Mouse (Mus musculus): Measurements from ENCODE around the gene Stra8. TPM values are rescaled to one million over a fixed set of nuclear protein-coding genes. Genes with fewer than 3 reads are reported as not detected.

Gene Stra8
- polyA plus RNA-seq, 1 experiment from 2014 or later = not detected

DNA sequence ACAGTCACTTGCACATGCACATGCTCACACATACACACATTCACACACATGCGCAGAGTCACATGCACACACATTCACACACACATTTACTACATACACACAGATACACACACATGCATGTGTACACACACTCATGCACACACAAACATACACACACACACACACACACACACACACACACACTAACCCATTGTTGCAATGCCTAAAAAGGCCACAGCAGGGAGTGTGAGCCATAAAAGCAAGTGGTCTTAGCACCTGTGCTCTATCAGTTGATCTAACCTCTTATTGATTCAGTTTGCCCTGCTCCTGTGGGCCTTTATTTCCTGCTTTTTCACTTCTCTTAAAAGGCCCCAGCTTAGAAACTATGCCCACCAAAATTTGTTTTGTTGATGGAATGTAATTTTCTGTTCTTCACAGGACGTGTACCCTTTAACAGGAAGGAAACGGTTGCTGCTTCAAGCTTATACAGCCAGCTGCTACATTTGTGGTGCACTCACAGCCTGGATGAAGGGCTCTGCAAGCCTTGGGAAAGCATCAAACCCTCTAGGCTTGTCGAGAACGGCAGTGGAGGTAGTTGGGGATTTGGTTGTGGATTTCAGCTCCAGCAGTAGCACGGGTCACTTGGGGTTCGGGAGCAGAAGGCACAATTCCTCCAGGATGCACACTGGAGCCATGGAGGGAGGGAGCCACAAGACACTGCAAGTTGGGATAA, 32.1 kb downstream of the Stra8 start:
- ATAC-seq (ENCODE audit: low FRiP score, low read depth) = no peak
- 75% methylated on average over 7 of the region's 7 CpGs for WGBS

GRCm38 (mm10) chr6:34954926-34955861, 35.2 kb downstream of the Stra8 start:
- no peaks in the 10 kb centered on the region for H3K27me3 ChIP-seq (replicated peaks)
- H3K9me3 ChIP-seq = no peaks in the 10 kb centered on the region
- H3K36me3 ChIP-seq = no peaks in the 10 kb centered on the region
- no peak overlapping the region for H3K4me3 ChIP-seq
- peak overlapping the region; percentile 41 for H3K4me2 ChIP-seq (replicated peaks)
- no peak overlapping the region for H3K27ac ChIP-seq
- WGBS = 55% methylated on average over 18 of the region's 18 CpGs
- ATAC-seq (ENCODE audit: low FRiP score, low read depth) = peak; percentile 68; the same call in 1 of the 2 replicates
- peaks cover 4% of the 10 kb centered on the region; the same call in 1 of the 2 replicates for H3K4me1 ChIP-seq
- H3K9ac ChIP-seq = no peak overlapping the region

More for the DNA sequence above, 32.1 kb downstream of the Stra8 start:
- H3K4me1 ChIP-seq = peaks cover 7% of the 10 kb centered on the region; the same call in 1 of the 2 replicates
- no peak overlapping the region for H3K4me3 ChIP-seq
- H3K36me3 ChIP-seq = no peaks in the 10 kb centered on the region
- no peak overlapping the region for H3K4me2 ChIP-seq (replicated peaks)
- H3K9ac ChIP-seq = no peak overlapping the region
- no peaks in the 10 kb centered on the region for H3K9me3 ChIP-seq
- no peak overlapping the region for H3K27ac ChIP-seq
- H3K27me3 ChIP-seq (replicated peaks) = 0 out of 2 replicates have a peak, but pooled peaks cover 4% of the 10 kb centered on the region

- Histone ChIP-seq H3K36me3 (no peaks in the 10 kb centered on the region), H3K9me3 (no peaks in the 10 kb centered on the region), H3K27me3 (replicated peaks) (no peaks in the 10 kb centered on the region), H3K4me1 (peaks cover 4% of the 10 kb centered on the region; the same call in 1 of the 2 replicates), H3K4me3 (no peak overlapping the region), H3K27ac (no peak overlapping the region), H3K9ac (no peak overlapping the region), H3K4me2 (replicated peaks) (peak overlapping the region; percentile 41)
- no peak; the same call in 1 of the 2 replicates for ATAC-seq (ENCODE audit: low FRiP score, low read depth)
- WGBS = 42% methylated on average over 8 of the region's 8 CpGs
Measured at GRCm38 (mm10) chr6:34955862-34956241, 35.9 kb downstream of the Stra8 start.

DNA sequence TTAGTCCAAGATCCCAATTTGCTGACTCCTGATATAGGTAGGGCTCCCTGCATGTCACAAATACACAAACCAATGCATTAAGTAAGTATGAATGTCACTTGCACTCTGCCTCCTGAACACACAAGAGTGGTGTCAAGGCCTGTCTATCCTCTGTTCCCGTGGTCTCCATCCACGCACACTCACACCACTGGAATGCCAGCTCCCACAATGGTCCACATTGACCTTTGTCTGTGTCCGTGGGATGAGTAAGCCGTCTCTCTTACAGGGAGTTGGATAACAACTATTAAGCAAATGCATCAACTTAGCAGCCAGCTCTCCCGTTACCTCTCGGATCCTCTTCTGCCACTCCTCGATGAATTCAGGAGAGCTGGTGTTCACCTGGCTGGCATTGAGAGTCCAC, 39.2 kb downstream of the Stra8 start:
- no peaks in the 10 kb centered on the region for H3K36me3 ChIP-seq
- no peak overlapping the region for H3K4me2 ChIP-seq (replicated peaks)
- H3K27ac ChIP-seq = no peak overlapping the region
- no peaks in the 10 kb centered on the region for H3K27me3 ChIP-seq (replicated peaks)
- 88% methylated on average over 7 of the region's 7 CpGs for WGBS
- H3K4me3 ChIP-seq = no peak overlapping the region
- no peak for ATAC-seq (ENCODE audit: low FRiP score, low read depth)
- peaks cover 4% of the 10 kb centered on the region; the same call in 1 of the 2 replicates for H3K4me1 ChIP-seq
- H3K9me3 ChIP-seq = no peaks in the 10 kb centered on the region
- H3K9ac ChIP-seq = no peak overlapping the region

GRCm38 (mm10) chr6:34964550-34964949, 44.6 kb downstream of the Stra8 start:
- no peaks in the 10 kb centered on the region for H3K4me1 ChIP-seq
- H3K9ac ChIP-seq = no peak overlapping the region
- H3K27me3 ChIP-seq (replicated peaks) = no peaks in the 10 kb centered on the region
- 68% methylated on average over 2 of the region's 2 CpGs for WGBS
- H3K4me3 ChIP-seq = no peak overlapping the region
- ATAC-seq (ENCODE audit: low FRiP score, low read depth) = no peak
- H3K9me3 ChIP-seq = no peaks in the 10 kb centered on the region
- H3K4me2 ChIP-seq (replicated peaks) = no peak overlapping the region
- H3K27ac ChIP-seq = no peak overlapping the region
- no peaks in the 10 kb centered on the region for H3K36me3 ChIP-seq

GRCm38 (mm10) chr6:34965819-34966539, 46.0 kb downstream of the Stra8 start:
- H3K4me3 ChIP-seq = no peak overlapping the region
- H3K27ac ChIP-seq = no peak overlapping the region
- WGBS = 89% methylated on average over 6 of the region's 6 CpGs
- ATAC-seq (ENCODE audit: low FRiP score, low read depth) = no peak
- no peak overlapping the region for H3K9ac ChIP-seq
- no peaks in the 10 kb centered on the region for H3K9me3 ChIP-seq
- no peaks in the 10 kb centered on the region for H3K4me1 ChIP-seq
- H3K4me2 ChIP-seq (replicated peaks) = no peak overlapping the region
- H3K27me3 ChIP-seq (replicated peaks) = no peaks in the 10 kb centered on the region
- H3K36me3 ChIP-seq = no peaks in the 10 kb centered on the region

- no peak for ATAC-seq (ENCODE audit: low FRiP score, low read depth)
- Histone ChIP-seq H3K9ac (no peak overlapping the region), H3K4me1 (no peaks in the 10 kb centered on the region), H3K27ac (no peak overlapping the region), H3K9me3 (no peaks in the 10 kb centered on the region), H3K27me3 (replicated peaks) (no peaks in the 10 kb centered on the region), H3K4me2 (replicated peaks) (no peak overlapping the region), H3K4me3 (no peak overlapping the region), H3K36me3 (no peaks in the 10 kb centered on the region)
- 29% methylated on average over 3 of the region's 3 CpGs for WGBS
Measured at GRCm38 (mm10) chr6:34971181-34971580, 51.2 kb downstream of the Stra8 start.

GRCm38 (mm10) chr6:34979291-34979690, 59.3 kb downstream of the Stra8 start:
- no peaks in the 10 kb centered on the region for H3K27me3 ChIP-seq (replicated peaks)
- H3K36me3 ChIP-seq = no peaks in the 10 kb centered on the region
- no peaks in the 10 kb centered on the region for H3K4me1 ChIP-seq
- WGBS = 77% methylated on average over 3 of the region's 3 CpGs
- H3K27ac ChIP-seq = no peak overlapping the region
- no peak for ATAC-seq (ENCODE audit: low FRiP score, low read depth)
- no peak overlapping the region for H3K4me2 ChIP-seq (replicated peaks)
- no peak overlapping the region for H3K4me3 ChIP-seq
- no peak overlapping the region for H3K9ac ChIP-seq
- no peaks in the 10 kb centered on the region for H3K9me3 ChIP-seq

GRCm38 (mm10) chr6:34980661-34981060, 60.7 kb downstream of the Stra8 start:
- no peaks in the 10 kb centered on the region for H3K9me3 ChIP-seq
- no peak overlapping the region for H3K4me2 ChIP-seq (replicated peaks)
- H3K27ac ChIP-seq = no peak overlapping the region
- H3K27me3 ChIP-seq (replicated peaks) = no peaks in the 10 kb centered on the region
- no peak for ATAC-seq (ENCODE audit: low FRiP score, low read depth)
- WGBS = 65% methylated on average over 9 of the region's 9 CpGs
- no peaks in the 10 kb centered on the region for H3K36me3 ChIP-seq
- no peaks in the 10 kb centered on the region for H3K4me1 ChIP-seq
- H3K9ac ChIP-seq = no peak overlapping the region
- H3K4me3 ChIP-seq = no peak overlapping the region

GRCm38 (mm10) chr6:34987085-34987645, 67.2 kb downstream of the Stra8 start:
- Histone ChIP-seq H3K27ac (no peak overlapping the region), H3K4me1 (peaks cover 12% of the 10 kb centered on the region), H3K9me3 (no peaks in the 10 kb centered on the region), H3K4me3 (no peak overlapping the region), H3K4me2 (replicated peaks) (no peak overlapping the region), H3K36me3 (no peaks in the 10 kb centered on the region), H3K27me3 (replicated peaks) (no peaks in the 10 kb centered on the region), H3K9ac (no peak overlapping the region)
- ATAC-seq (ENCODE audit: low FRiP score, low read depth) = no peak
- WGBS = 91% methylated on average over 12 of the region's 12 CpGs

- H3K36me3 ChIP-seq = no peaks in the 10 kb centered on the region
- peak; percentile 25; the same call in 1 of the 2 replicates for ATAC-seq (ENCODE audit: low FRiP score, low read depth)
- peak within 1 kb of the TSS; percentile 49 for H3K4me2 ChIP-seq (replicated peaks)
- no peak within 1 kb of the TSS for H3K27ac ChIP-seq
- no peak within 1 kb of the TSS for H3K4me3 ChIP-seq
- no peaks in the 10 kb centered on the region for H3K27me3 ChIP-seq (replicated peaks)
- no peak within 1 kb of the TSS for H3K9ac ChIP-seq
- H3K9me3 ChIP-seq = no peaks in the 10 kb centered on the region
- peaks cover 12% of the 10 kb centered on the region for H3K4me1 ChIP-seq
- WGBS = 10% methylated on average over 20 of the region's 20 CpGs
Measured at GRCm38 (mm10) chr6:34988081-34988761, 68.3 kb downstream of the Stra8 start, which contains the start of gene Slc23a4. TSS of gene Slc23a4 (minus strand) at chr6:34988404.

Measured in neural tube, embryonic 12.5 days (tissue).